Mouse (Mus musculus) ES-Bruce4 (cell line): Measurements from ENCODE around the gene Atg14. TPM values are rescaled to one million over a fixed set of nuclear protein-coding genes. Genes with fewer than 3 reads are reported as not detected.

Experiments used
- H3K27ac ChIP-seq: 2 replicates; pipeline ENCODE4 v1.5.1; 2012; ENCODE audit warnings: low read length, inconsistent platforms; ENCODE audit not compliant: insufficient read depth
- H3K27me3 ChIP-seq: 2 replicates; pipeline ENCODE4 v1.6.1; 2012; ENCODE audit warnings: mild to moderate bottlenecking, low read length, inconsistent platforms; ENCODE audit not compliant: control insufficient read depth, poor library complexity, insufficient read depth, severe bottlenecking
- H3K36me3 ChIP-seq: 2 replicates; pipeline ENCODE4 v1.6.1; 2012; ENCODE audit warnings: inconsistent platforms, mild to moderate bottlenecking, low read length, moderate library complexity; ENCODE audit not compliant: control insufficient read depth, poor library complexity, insufficient read depth, severe bottlenecking
- H3K4me1 ChIP-seq: one replicate; pipeline ENCODE4 v1.8.1; 2011; ENCODE audit warnings: low read length; ENCODE audit not compliant: control insufficient read depth, insufficient read depth
- H3K4me3 ChIP-seq: 2 replicates; pipeline ENCODE4 v1.5.1; 2011; ENCODE audit warnings: low read depth, mild to moderate bottlenecking, low read length
- H3K9ac ChIP-seq: 2 replicates; pipeline ENCODE4 v1.6.1; 2012; ENCODE audit warnings: low read depth, mild to moderate bottlenecking, inconsistent platforms; ENCODE audit not compliant: poor library complexity, severe bottlenecking
- H3K9me3 ChIP-seq: replicated peaks from 2 replicates; pipeline ENCODE4 v1.6.1; 2012; ENCODE audit warnings: mild to moderate bottlenecking, low read length, inconsistent platforms; ENCODE audit not compliant: control insufficient read depth, poor library complexity, insufficient read depth, severe bottlenecking
- CTCF ChIP-seq: IDR thresholded peaks from one replicate; pipeline ENCODE4 v1.8.1; 2011; ENCODE audit warnings: low read depth, low read length
- EP300 ChIP-seq: IDR thresholded peaks from 2 replicates; pipeline ENCODE4 v1.6.1; 2011; ENCODE audit warnings: low read depth, low read length; ENCODE audit not compliant: insufficient read depth
- POLR2A ChIP-seq: IDR thresholded peaks from one replicate; pipeline ENCODE4 v1.8.1; 2011; ENCODE audit warnings: low read length; ENCODE audit not compliant: insufficient read depth
- polyA plus RNA-seq: library from polyadenylated mRNA; stranded (reverse); fragments of >200 nt; gene quantifications from 2 replicates; pipeline ENCODE4 v1.2.4, GENCODE M21; 2011; ENCODE audit warnings: low read depth; ENCODE audit not compliant: missing spikeins, insufficient read depth, insufficient read length

Atg14 gene
- polyA plus RNA-seq, 1 experiment: 24.5 TPM

GRCm38 (mm10) chr14:47513606-47514005 is 56.8 kb downstream of the Atg14 start:
- Histone ChIP-seq H3K27ac (no peak overlapping the region), H3K36me3 (0 out of 2 replicates have a peak, but pooled peaks cover 2% of the 10 kb centered on the region)
- TF ChIP-seq POLR2A (no peak), EP300 (no peak), CTCF (no peak)

GRCm38 (mm10) chr14:47510244-47510643 is 60.2 kb downstream of the Atg14 start:
- TF ChIP-seq EP300: no peak
- Histone ChIP-seq H3K9me3 (no peaks in the 10 kb centered on the region), H3K4me3 (no peak overlapping the region), H3K36me3 (no peaks in the 10 kb centered on the region), H3K27ac (no peak overlapping the region), H3K9ac (no peak overlapping the region), H3K27me3 (no peaks in the 10 kb centered on the region), H3K4me1 (peaks cover 3% of the 10 kb centered on the region)

More at GRCm38 (mm10) chr14:47513606-47514005, 56.8 kb downstream of the Atg14 start:
- Histone ChIP-seq H3K27me3 (no peaks in the 10 kb centered on the region), H3K9ac (no peak overlapping the region), H3K4me3 (no peak overlapping the region), H3K4me1 (peaks cover 3% of the 10 kb centered on the region), H3K9me3 (no peaks in the 10 kb centered on the region)

GRCm38 (mm10) chr14:47508035-47508434 is 62.4 kb downstream of the Atg14 start:
- Histone ChIP-seq H3K27me3 (no peaks in the 10 kb centered on the region), H3K9ac (no peak overlapping the region)

GRCm38 (mm10) chr14:47506676-47507075 is 63.8 kb downstream of the Atg14 start:
- TF ChIP-seq CTCF (no peak), EP300 (no peak), POLR2A (no peak)

More at GRCm38 (mm10) chr14:47508035-47508434, 62.4 kb downstream of the Atg14 start:
- Histone ChIP-seq H3K4me1 (no peaks in the 10 kb centered on the region), H3K27ac (no peak overlapping the region), H3K4me3 (no peak overlapping the region), H3K36me3 (no peaks in the 10 kb centered on the region), H3K9me3 (no peaks in the 10 kb centered on the region)
- TF ChIP-seq CTCF (no peak), POLR2A (no peak), EP300 (no peak)

GRCm38 (mm10) chr14:47504036-47504435 is 66.4 kb downstream of the Atg14 start:
- no peaks in the 10 kb centered on the region for H3K4me1 ChIP-seq
- no peak overlapping the region for H3K4me3 ChIP-seq
- no peak overlapping the region for H3K9ac ChIP-seq
- H3K27me3 ChIP-seq: no peaks in the 10 kb centered on the region
- H3K9me3 ChIP-seq: no peaks in the 10 kb centered on the region
- H3K36me3 ChIP-seq: no peaks in the 10 kb centered on the region
- no peak for TF ChIP-seq CTCF
- TF ChIP-seq POLR2A: no peak
- TF ChIP-seq EP300: no peak
- no peak overlapping the region for H3K27ac ChIP-seq

More at GRCm38 (mm10) chr14:47506676-47507075, 63.8 kb downstream of the Atg14 start:
- Histone ChIP-seq H3K4me1 (no peaks in the 10 kb centered on the region), H3K9ac (no peak overlapping the region), H3K9me3 (no peaks in the 10 kb centered on the region), H3K4me3 (no peak overlapping the region), H3K27me3 (no peaks in the 10 kb centered on the region), H3K27ac (no peak overlapping the region), H3K36me3 (no peaks in the 10 kb centered on the region)

- TF ChIP-seq POLR2A (no peak), EP300 (no peak), CTCF (no peak)
- H3K27ac ChIP-seq: no peak overlapping the region
- H3K4me1 ChIP-seq: no peaks in the 10 kb centered on the region
- H3K27me3 ChIP-seq: no peaks in the 10 kb centered on the region
- no peak overlapping the region for H3K4me3 ChIP-seq
- no peaks in the 10 kb centered on the region for H3K9me3 ChIP-seq
- no peak overlapping the region for H3K9ac ChIP-seq
- H3K36me3 ChIP-seq: 0 out of 2 replicates have a peak, but pooled peaks cover under 1% of the 10 kb centered on the region
These were observed 71.8 kb downstream of the Atg14 start for GRCm38 (mm10) chr14:47498632-47499031.
